Mouse (Mus musculus) C2C12 (cell line): ENCODE data around the gene Mmel1. TPM values are rescaled to one million over a fixed set of nuclear protein-coding genes. Genes with fewer than 3 reads are reported as not detected.

Experiments used
- H3K27me3 ChIP-seq: one replicate; pipeline ENCODE4 v1.6.1; 2011; ENCODE audit not compliant: control insufficient read depth, insufficient read depth, insufficient read length
- H3K36me3 ChIP-seq: one replicate; pipeline ENCODE4 v1.6.1; 2011; ENCODE audit not compliant: control insufficient read depth, insufficient read depth
- H3K4me3 ChIP-seq: one replicate; pipeline ENCODE4 v1.5.1; 2011; ENCODE audit warnings: mild to moderate bottlenecking, control low read depth; ENCODE audit not compliant: poor library complexity, insufficient read depth, severe bottlenecking
- H3K79me2 ChIP-seq: one replicate; pipeline ENCODE4 v1.6.1; 2011; ENCODE audit not compliant: control insufficient read depth, insufficient read depth
- H3K79me3 ChIP-seq: one replicate; pipeline ENCODE4 v1.6.1; 2011; ENCODE audit warnings: low read depth, control low read depth
- H3ac ChIP-seq: one replicate; pipeline ENCODE3; 2011; ENCODE audit warnings: low read depth; ENCODE audit not compliant: control insufficient read depth, insufficient read length
- CEBPB ChIP-seq: IDR thresholded peaks from one replicate; pipeline ENCODE4 v1.6.1; 2011; ENCODE audit warnings: low read depth, mild to moderate bottlenecking, control low read depth, moderate library complexity
- CTCF ChIP-seq: IDR thresholded peaks from one replicate; pipeline ENCODE4 v1.5.1; 2011; ENCODE audit not compliant: control insufficient read depth, insufficient read depth, insufficient read length
- FOSL1 ChIP-seq: IDR thresholded peaks from one replicate; pipeline ENCODE4 v1.8.0; 2011; ENCODE audit warnings: mild to moderate bottlenecking, low read length; ENCODE audit not compliant: poor library complexity, insufficient read depth, severe bottlenecking
- MAX ChIP-seq: IDR thresholded peaks from one replicate; pipeline ENCODE4 v1.6.1; 2011; ENCODE audit warnings: mild to moderate bottlenecking, control low read depth
- MYOD1 ChIP-seq: IDR thresholded peaks from one replicate; pipeline ENCODE4 v1.6.1; 2011; ENCODE audit warnings: low read depth; ENCODE audit not compliant: control insufficient read depth, insufficient read length
- MYOG ChIP-seq: IDR thresholded peaks from one replicate; pipeline ENCODE4 v1.6.1; 2011; ENCODE audit not compliant: control insufficient read depth, insufficient read length; ENCODE audit errors: extremely low read depth
- USF1 ChIP-seq: IDR thresholded peaks from one replicate; pipeline ENCODE4 v1.6.1; 2011; ENCODE audit warnings: low read depth, mild to moderate bottlenecking, control low read depth, moderate library complexity
- polyA plus RNA-seq: library from polyadenylated mRNA; unstranded; fragments of >200 nt; fragmentation: generic; extraction: Trizol; gene quantifications from one replicate; pipeline ENCODE4 v1.2.1, GENCODE M21; 2012; ENCODE audit warnings: missing spikeins

The Mmel1 gene
- polyA plus RNA-seq, 1 experiment = 0.04 TPM

DNA sequence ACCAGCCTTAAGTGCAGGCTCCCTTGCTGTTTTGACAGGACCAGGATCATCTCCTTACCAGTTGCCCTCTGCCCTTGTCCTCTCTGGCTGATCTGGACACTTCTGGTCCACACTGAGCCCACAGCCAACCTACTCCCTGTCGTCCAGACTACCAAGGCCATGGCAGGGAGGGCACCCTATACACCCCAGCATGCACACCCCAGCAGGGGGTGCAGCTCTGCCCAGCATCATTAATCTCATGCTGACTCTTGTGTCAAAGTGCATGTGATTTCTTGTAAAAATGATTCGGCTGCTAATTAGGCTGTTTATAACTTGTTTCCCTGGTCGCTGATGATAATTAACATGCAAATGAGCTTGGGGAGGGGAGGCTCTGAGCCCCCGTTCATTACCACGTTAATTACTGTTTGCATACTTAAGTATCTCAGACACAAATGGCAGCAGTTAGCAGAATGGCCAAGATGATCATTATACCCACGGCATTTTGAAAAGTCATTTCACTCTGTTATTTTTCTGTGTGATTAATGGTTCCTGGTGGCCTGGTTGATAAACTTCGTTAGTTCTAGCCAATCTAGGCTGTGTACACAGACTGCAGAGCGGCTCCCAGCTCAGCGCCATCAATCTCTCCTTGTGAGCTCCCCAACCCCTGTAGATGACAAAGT lies 37.3 kb upstream of the Mmel1 start:
- H3K27me3 ChIP-seq = no peaks in the 10 kb centered on the region
- no peaks in the 10 kb centered on the region for H3K79me2 ChIP-seq
- no peaks in the 10 kb centered on the region for H3K36me3 ChIP-seq
- H3K4me3 ChIP-seq = no peak overlapping the region
- no peak overlapping the region for H3ac ChIP-seq
- TF ChIP-seq CEBPB (no peak), MAX (no peak), CTCF (no peak), FOSL1 (no peak), MYOD1 (no peak), USF1 (no peak), MYOG (no peak)
- no peaks in the 10 kb centered on the region for H3K79me3 ChIP-seq

- no peak overlapping the region for H3ac ChIP-seq
- H3K4me3 ChIP-seq = no peak overlapping the region
- H3K36me3 ChIP-seq = no peaks in the 10 kb centered on the region
- H3K79me2 ChIP-seq = no peaks in the 10 kb centered on the region
- no peaks in the 10 kb centered on the region for H3K27me3 ChIP-seq
- no peaks in the 10 kb centered on the region for H3K79me3 ChIP-seq
- TF ChIP-seq USF1 = no peak
- no peak for TF ChIP-seq MYOD1
- no peak for TF ChIP-seq CTCF
- TF ChIP-seq MYOG = no peak
Observed at GRCm38 (mm10) chr4:154836183-154836915, 33.0 kb upstream of the Mmel1 start.

GRCm38 (mm10) chr4:154837170-154837569 lies 32.2 kb upstream of the Mmel1 start, which contains the start of gene Ttc34:
Ttc34 (plus strand) TSS chr4:154837459.
- Histone ChIP-seq H3K27me3 (no peaks in the 10 kb centered on the region), H3K36me3 (no peaks in the 10 kb centered on the region), H3K4me3 (no peak within 1 kb of the TSS), H3ac (no peak within 1 kb of the TSS), H3K79me3 (no peaks in the 10 kb centered on the region), H3K79me2 (no peaks in the 10 kb centered on the region)
- TF ChIP-seq FOSL1 = no peak
- TF ChIP-seq MYOG = no peak
- no peak for TF ChIP-seq MYOD1
- TF ChIP-seq MAX = no peak
- no peak for TF ChIP-seq CTCF
- no peak for TF ChIP-seq USF1
- no peak for TF ChIP-seq CEBPB

DNA sequence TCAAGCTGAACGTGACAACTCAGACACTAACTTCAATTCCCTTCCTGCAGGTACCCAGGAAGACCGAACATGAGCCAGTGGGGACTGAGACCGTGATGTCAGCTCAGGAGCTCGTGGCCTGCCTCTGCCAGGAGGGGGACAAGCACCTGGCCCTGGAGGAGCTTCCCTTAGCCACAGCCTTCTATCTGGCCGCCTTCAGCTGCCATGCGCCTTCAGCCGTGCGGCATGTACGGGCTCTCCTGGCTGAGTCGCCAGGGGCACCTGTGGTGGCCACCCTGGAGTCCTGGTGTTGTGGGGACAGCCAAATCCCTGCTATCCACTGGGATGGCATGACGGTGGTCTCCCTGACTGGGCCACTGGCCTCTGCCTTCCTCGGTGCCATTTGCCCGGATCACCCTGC lies 30.6 kb upstream of the Mmel1 start:
- H3ac ChIP-seq = no peak overlapping the region
- no peaks in the 10 kb centered on the region for H3K27me3 ChIP-seq
- H3K79me2 ChIP-seq = no peaks in the 10 kb centered on the region
- TF ChIP-seq USF1 = no peak
- no peak for TF ChIP-seq FOSL1
- no peak for TF ChIP-seq MYOD1
- no peak for TF ChIP-seq MAX
- TF ChIP-seq MYOG = no peak
- no peak for TF ChIP-seq CTCF
- no peaks in the 10 kb centered on the region for H3K36me3 ChIP-seq
- no peak overlapping the region for H3K4me3 ChIP-seq
- H3K79me3 ChIP-seq = no peaks in the 10 kb centered on the region

DNA sequence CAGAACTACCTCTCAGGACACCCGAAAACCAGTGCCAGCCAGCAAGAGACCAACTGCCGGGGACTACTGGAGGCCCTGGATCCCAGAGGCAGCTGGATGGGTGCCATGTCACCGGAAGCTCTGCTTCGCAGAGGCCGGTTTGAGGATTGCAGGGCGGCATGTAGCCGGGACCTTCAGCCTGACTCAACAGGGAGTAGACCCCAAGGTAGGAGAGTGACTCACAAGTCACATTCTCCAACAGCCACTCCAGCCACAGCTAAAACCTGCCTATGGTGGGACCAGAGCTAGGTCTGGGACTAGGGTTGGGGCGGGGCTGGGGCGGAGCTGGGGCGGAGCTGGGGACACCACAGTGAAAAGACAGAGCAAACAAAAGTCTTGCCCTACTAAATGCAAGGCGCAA lies 30.0 kb upstream of the Mmel1 start:
- H3ac ChIP-seq = no peak overlapping the region

GRCm38 (mm10) chr4:154852696-154853095 lies 16.7 kb upstream of the Mmel1 start:
- H3K79me3 ChIP-seq = no peaks in the 10 kb centered on the region
- no peak for TF ChIP-seq MAX
- TF ChIP-seq MYOD1 = no peak
- no peak for TF ChIP-seq MYOG
- no peak for TF ChIP-seq USF1
- no peak for TF ChIP-seq FOSL1
- no peak for TF ChIP-seq CEBPB
- TF ChIP-seq CTCF = no peak
- H3K79me2 ChIP-seq = no peaks in the 10 kb centered on the region
- H3K27me3 ChIP-seq = peaks cover 7% of the 10 kb centered on the region
- no peak overlapping the region for H3ac ChIP-seq
- H3K36me3 ChIP-seq = no peaks in the 10 kb centered on the region
- H3K4me3 ChIP-seq = no peak overlapping the region

More for the DNA sequence above, 30.0 kb upstream of the Mmel1 start:
- no peaks in the 10 kb centered on the region for H3K79me3 ChIP-seq
- H3K36me3 ChIP-seq = no peaks in the 10 kb centered on the region
- no peaks in the 10 kb centered on the region for H3K79me2 ChIP-seq
- no peak for TF ChIP-seq CEBPB
- no peak for TF ChIP-seq MYOD1
- no peak for TF ChIP-seq CTCF
- TF ChIP-seq MYOG = no peak
- TF ChIP-seq MAX = no peak
- H3K4me3 ChIP-seq = no peak overlapping the region
- H3K27me3 ChIP-seq = no peaks in the 10 kb centered on the region
